Mouse (Mus musculus) C2C12 (cell line): ENCODE results near the gene Arid5b. TPM values are rescaled to one million over a fixed set of nuclear protein-coding genes. Genes with fewer than 3 reads are reported as not detected.

Experiments used
- H3K27me3 ChIP-seq: one replicate; pipeline ENCODE4 v1.6.1; 2011; ENCODE audit not compliant: control insufficient read depth, insufficient read depth, insufficient read length
- H3K36me3 ChIP-seq: one replicate; pipeline ENCODE4 v1.6.1; 2011; ENCODE audit not compliant: control insufficient read depth, insufficient read depth
- H3K4me3 ChIP-seq: one replicate; pipeline ENCODE4 v1.5.1; 2011; ENCODE audit warnings: mild to moderate bottlenecking, control low read depth; ENCODE audit not compliant: poor library complexity, insufficient read depth, severe bottlenecking
- H3K79me2 ChIP-seq: one replicate; pipeline ENCODE4 v1.6.1; 2011; ENCODE audit not compliant: control insufficient read depth, insufficient read depth
- H3K79me3 ChIP-seq: one replicate; pipeline ENCODE4 v1.6.1; 2011; ENCODE audit warnings: low read depth, control low read depth
- H3ac ChIP-seq: one replicate; pipeline ENCODE3; 2011; ENCODE audit warnings: low read depth; ENCODE audit not compliant: control insufficient read depth, insufficient read length
- CEBPB ChIP-seq: IDR thresholded peaks from one replicate; pipeline ENCODE4 v1.6.1; 2011; ENCODE audit warnings: low read depth, mild to moderate bottlenecking, control low read depth, moderate library complexity
- CTCF ChIP-seq: IDR thresholded peaks from one replicate; pipeline ENCODE4 v1.5.1; 2011; ENCODE audit not compliant: control insufficient read depth, insufficient read depth, insufficient read length
- FOSL1 ChIP-seq: IDR thresholded peaks from one replicate; pipeline ENCODE4 v1.8.0; 2011; ENCODE audit warnings: mild to moderate bottlenecking, low read length; ENCODE audit not compliant: poor library complexity, insufficient read depth, severe bottlenecking
- MAX ChIP-seq: IDR thresholded peaks from one replicate; pipeline ENCODE4 v1.6.1; 2011; ENCODE audit warnings: mild to moderate bottlenecking, control low read depth
- MYOD1 ChIP-seq: IDR thresholded peaks from one replicate; pipeline ENCODE4 v1.6.1; 2011; ENCODE audit warnings: low read depth; ENCODE audit not compliant: control insufficient read depth, insufficient read length
- MYOG ChIP-seq: IDR thresholded peaks from one replicate; pipeline ENCODE4 v1.6.1; 2011; ENCODE audit not compliant: control insufficient read depth, insufficient read length; ENCODE audit errors: extremely low read depth
- USF1 ChIP-seq: IDR thresholded peaks from one replicate; pipeline ENCODE4 v1.6.1; 2011; ENCODE audit warnings: low read depth, mild to moderate bottlenecking, control low read depth, moderate library complexity
- polyA plus RNA-seq: library from polyadenylated mRNA; unstranded; fragments of >200 nt; fragmentation: generic; extraction: Trizol; gene quantifications from one replicate; pipeline ENCODE4 v1.2.1, GENCODE M21; 2012; ENCODE audit warnings: missing spikeins

Arid5b gene
- polyA plus RNA-seq, 1 experiment, result 6.0 TPM

DNA sequence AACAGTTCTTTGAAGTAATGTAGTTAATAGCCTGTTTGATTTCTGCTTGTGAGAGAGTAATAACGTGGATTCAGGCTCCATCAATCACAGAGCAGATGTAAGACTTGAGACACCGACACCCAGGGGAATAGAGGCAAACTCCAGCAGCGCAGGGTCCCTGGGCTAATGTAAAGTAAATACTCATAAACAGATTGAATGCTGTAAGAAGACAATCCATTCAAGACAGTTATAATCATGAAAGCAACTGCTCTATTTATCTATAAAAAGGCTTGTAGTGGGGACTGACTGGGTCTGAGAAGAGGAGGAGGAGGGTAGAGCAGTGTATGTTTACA, 3.2 kb upstream of the Arid5b start:
- H3K4me3 ChIP-seq, result no peak overlapping the region
- peaks cover 7% of the 10 kb centered on the region for H3K79me3 ChIP-seq
- no peak overlapping the region for H3ac ChIP-seq
- peaks cover 16% of the 10 kb centered on the region for H3K79me2 ChIP-seq
- TF ChIP-seq FOSL1 (no peak), MYOG (no peak), CTCF (no peak), MYOD1 (no peak), USF1 (no peak), MAX (no peak), CEBPB (no peak)
- no peaks in the 10 kb centered on the region for H3K36me3 ChIP-seq
- no peaks in the 10 kb centered on the region for H3K27me3 ChIP-seq

DNA sequence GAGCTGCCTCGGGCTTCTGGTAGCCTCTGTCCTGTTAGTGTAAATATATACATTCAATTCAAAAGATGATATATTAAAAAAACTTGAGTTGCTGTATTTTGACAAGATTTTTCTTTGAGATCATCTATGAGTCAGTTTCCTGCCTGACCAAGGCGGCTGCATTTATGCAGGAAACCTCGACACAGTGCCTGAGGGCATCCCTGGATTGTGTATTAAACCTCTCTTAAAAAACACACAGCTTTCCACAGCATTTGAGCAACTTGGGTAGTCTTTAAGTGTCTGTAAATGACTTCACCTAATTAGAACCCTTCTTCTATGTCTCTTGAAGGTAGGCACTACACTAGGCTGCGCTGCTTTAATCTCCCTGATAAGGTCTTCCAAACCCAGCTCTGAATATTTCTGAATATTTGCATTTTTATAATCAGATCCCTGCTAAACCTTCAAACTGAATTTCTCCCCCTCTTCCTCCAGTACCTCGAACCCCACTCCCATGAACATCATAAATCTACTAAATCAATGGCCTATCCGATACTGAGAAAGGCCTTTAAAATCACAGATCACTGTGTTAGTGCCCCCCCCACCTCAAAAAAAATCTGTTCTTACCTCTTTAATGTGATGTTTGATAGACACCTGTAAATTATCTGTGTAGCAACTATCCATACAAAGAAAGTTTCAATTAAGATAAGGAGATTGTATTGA, 2.7 kb upstream of the Arid5b start:
- H3ac ChIP-seq, result no peak overlapping the region

DNA sequence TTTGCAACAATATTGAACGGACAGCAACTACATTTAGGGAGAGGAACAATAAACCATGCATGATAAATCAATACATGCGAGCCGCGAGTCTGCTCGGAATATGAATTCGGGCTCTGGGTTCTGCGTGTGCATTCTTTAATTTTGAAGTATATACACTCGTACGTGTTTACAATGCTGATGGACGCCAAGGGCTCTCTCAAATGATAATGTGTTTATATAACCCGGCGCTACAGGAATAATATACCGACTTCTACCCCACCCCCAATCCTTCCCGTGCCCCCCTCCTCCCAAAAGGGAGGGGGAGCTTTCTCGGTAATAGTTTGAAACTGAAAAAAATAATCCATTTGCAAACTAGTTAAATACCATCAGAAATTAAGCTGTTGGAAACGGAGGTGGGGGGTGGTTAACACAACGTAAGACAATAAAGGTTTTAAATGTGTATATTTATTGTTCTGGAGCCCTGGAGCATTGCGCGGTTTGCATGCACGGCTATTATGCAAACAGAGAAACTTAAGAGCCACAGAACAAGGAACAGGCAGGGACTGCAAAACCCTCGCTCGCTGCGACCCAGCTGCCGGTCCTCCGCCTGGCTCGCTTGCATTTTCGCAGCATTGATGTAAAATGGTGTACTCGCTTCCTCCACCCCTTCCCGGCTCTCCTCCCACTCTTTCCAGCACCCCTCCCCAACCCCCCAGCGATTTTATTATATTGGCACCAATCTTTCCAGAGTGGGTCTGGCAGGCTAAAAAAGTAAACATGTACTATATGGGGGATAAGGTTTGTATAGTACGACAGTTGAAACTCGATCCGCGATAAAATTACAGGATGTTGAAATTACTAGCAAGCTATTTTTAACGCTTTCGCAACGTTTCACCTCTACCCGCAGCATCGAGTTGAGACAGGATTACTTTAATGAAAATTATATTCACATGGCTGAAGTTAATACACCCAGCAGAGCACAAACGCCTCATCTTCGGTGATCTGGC, 1.3 kb upstream of the Arid5b start:
- Histone ChIP-seq H3K36me3 (peaks cover 4% of the 10 kb centered on the region), H3K79me2 (peaks cover 35% of the 10 kb centered on the region), H3K4me3 (peak overlapping the region; percentile 68), H3K79me3 (peaks cover 15% of the 10 kb centered on the region), H3ac (peak overlapping the region; percentile 46), H3K27me3 (no peaks in the 10 kb centered on the region)
- TF ChIP-seq FOSL1 (no peak), USF1 (no peak), CEBPB (peak; percentile 95), MYOG (no peak), MAX (no peak)

More for the DNA sequence above, 2.7 kb upstream of the Arid5b start:
- Histone ChIP-seq H3K27me3 (no peaks in the 10 kb centered on the region), H3K4me3 (no peak overlapping the region), H3K36me3 (no peaks in the 10 kb centered on the region), H3K79me2 (peaks cover 21% of the 10 kb centered on the region), H3K79me3 (peaks cover 7% of the 10 kb centered on the region)
- TF ChIP-seq CEBPB, result no peak
- no peak for TF ChIP-seq MYOD1
- no peak for TF ChIP-seq MYOG
- no peak for TF ChIP-seq USF1
- TF ChIP-seq CTCF, result no peak
- TF ChIP-seq FOSL1, result no peak
- no peak for TF ChIP-seq MAX

- TF ChIP-seq CEBPB, result no peak
- Histone ChIP-seq H3K27me3 (no peaks in the 10 kb centered on the region), H3K79me3 (peaks cover 27% of the 10 kb centered on the region), H3K79me2 (peaks cover 56% of the 10 kb centered on the region), H3K36me3 (peaks cover 22% of the 10 kb centered on the region), H3ac (peak overlapping the region; percentile 40), H3K4me3 (peak overlapping the region; percentile 68)
Observed at GRCm38 (mm10) chr10:68277671-68278151, 829 bp downstream of the Arid5b start.

- Histone ChIP-seq H3K36me3 (peaks cover 26% of the 10 kb centered on the region), H3K27me3 (no peaks in the 10 kb centered on the region), H3K79me2 (peaks cover 63% of the 10 kb centered on the region), H3ac (peak overlapping the region; percentile 67), H3K79me3 (peaks cover 30% of the 10 kb centered on the region), H3K4me3 (peak overlapping the region; percentile 68)
- TF ChIP-seq USF1 (no peak), CTCF (no peak), CEBPB (no peak)
Observed at GRCm38 (mm10) chr10:68276976-68277441, 1.5 kb downstream of the Arid5b start.

GRCm38 (mm10) chr10:68276350-68276975, 2.1 kb downstream of the Arid5b start:
- Histone ChIP-seq H3K27me3 (no peaks in the 10 kb centered on the region), H3K79me2 (peaks cover 69% of the 10 kb centered on the region), H3ac (peak overlapping the region; percentile 67), H3K36me3 (peaks cover 27% of the 10 kb centered on the region), H3K79me3 (peaks cover 33% of the 10 kb centered on the region), H3K4me3 (peak overlapping the region; percentile 68)
- no peak for TF ChIP-seq MYOD1
- TF ChIP-seq FOSL1, result no peak
- TF ChIP-seq CTCF, result no peak
- TF ChIP-seq MAX, result no peak
- no peak for TF ChIP-seq USF1
- no peak for TF ChIP-seq CEBPB
- TF ChIP-seq MYOG, result no peak
